Mouse (Mus musculus): Measurements from ENCODE around the gene Fgfr2.

GRCm38 (mm10) chr7:132679117-132679516, 444.0 kb downstream of the Fgfr2 start:
- TF ChIP-seq POLR2A (IDR thresholded peaks at IDR 0.05; ENCODE audit: borderline replicate concordance, extremely low read depth, insufficient read depth, insufficient read length, poor library complexity, severe bottlenecking), result no peak
- TF ChIP-seq CTCF (IDR thresholded peaks at IDR 0.05; ENCODE audit: borderline replicate concordance, extremely low read depth, insufficient read depth, insufficient read length), result no peak

Data from brain, embryonic 14.5 days (tissue).